Mouse (Mus musculus): ENCODE results near the gene Tln1. TPM values are rescaled to one million over a fixed set of nuclear protein-coding genes. Genes with fewer than 3 reads are reported as not detected.

Tln1 gene
- polyA plus RNA-seq, 1 experiment: 225 TPM

DNA sequence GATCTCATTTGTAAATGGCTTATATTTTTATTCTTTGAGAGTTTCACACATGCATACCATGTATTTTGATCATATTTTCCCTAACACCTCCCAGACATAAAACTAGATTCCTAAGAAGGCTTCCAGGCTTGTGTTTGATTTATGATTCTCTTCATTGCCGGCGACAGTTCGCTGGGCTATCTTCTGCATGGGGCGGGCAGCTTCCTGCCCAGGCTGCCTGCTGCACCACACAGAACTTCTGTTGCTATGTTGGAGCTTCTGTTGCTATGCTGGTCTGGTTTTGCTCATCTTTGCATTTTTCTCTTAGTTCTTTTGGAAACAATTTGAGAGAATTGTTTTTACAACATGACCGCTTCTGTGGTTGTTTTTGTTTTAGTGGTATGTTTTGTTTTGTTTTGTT is 29.1 kb upstream of the Tln1 start:
- H3ac ChIP-seq (ENCODE audit: control insufficient read depth, insufficient read length): no peak overlapping the region
- no peaks in the 10 kb centered on the region for H3K79me2 ChIP-seq (ENCODE audit: control insufficient read depth, insufficient read depth)
- H3K4me2 ChIP-seq (ENCODE audit: low read depth): no peak overlapping the region
- H3K4me3 ChIP-seq: no peak overlapping the region
- no peak for TF ChIP-seq POLR2AphosphoS2 (IDR thresholded peaks at IDR 0.05; ENCODE audit: insufficient read length, low read depth)
- TF ChIP-seq TCF12 (IDR thresholded peaks at IDR 0.05; ENCODE audit: insufficient read depth, poor library complexity, severe bottlenecking): no peak
- no peak for TF ChIP-seq USF1 (IDR thresholded peaks at IDR 0.05; ENCODE audit: low read depth)
- no peak for TF ChIP-seq POLR2A (IDR thresholded peaks at IDR 0.05; ENCODE audit: insufficient read length, low read depth)
- TF ChIP-seq TCF3 (IDR thresholded peaks at IDR 0.05; ENCODE audit: insufficient read length, low read depth): no peak
- no peak for TF ChIP-seq MYOD1 (IDR thresholded peaks at IDR 0.05; ENCODE audit: control insufficient read depth in 1 of 3, insufficient read length in 2 of 3, low read depth in 2 of 3)
- no peak for TF ChIP-seq SRF (IDR thresholded peaks at IDR 0.05; ENCODE audit: control insufficient read depth, insufficient read length, low read depth)
- no peak for TF ChIP-seq REST (IDR thresholded peaks at IDR 0.05; ENCODE audit: insufficient read depth, insufficient read length)
- no peak for TF ChIP-seq CEBPB (IDR thresholded peaks at IDR 0.05; ENCODE audit: insufficient read depth, poor library complexity, severe bottlenecking)
- TF ChIP-seq MYOG (IDR thresholded peaks at IDR 0.05; ENCODE audit: control insufficient read depth in 1 of 3, insufficient read depth in 1 of 3, insufficient read length in 2 of 3, low read depth in 2 of 3): no peak
- TF ChIP-seq MAX (IDR thresholded peaks at IDR 0.05; ENCODE audit: low read depth): no peak
- TF ChIP-seq E2F4 (IDR thresholded peaks at IDR 0.05; ENCODE audit: insufficient read depth): no peak
- H3K27me3 ChIP-seq (ENCODE audit: control insufficient read depth, insufficient read depth, insufficient read length): no peaks in the 10 kb centered on the region
- H3K36me3 ChIP-seq (ENCODE audit: control insufficient read depth, insufficient read depth): no peaks in the 10 kb centered on the region

DNA sequence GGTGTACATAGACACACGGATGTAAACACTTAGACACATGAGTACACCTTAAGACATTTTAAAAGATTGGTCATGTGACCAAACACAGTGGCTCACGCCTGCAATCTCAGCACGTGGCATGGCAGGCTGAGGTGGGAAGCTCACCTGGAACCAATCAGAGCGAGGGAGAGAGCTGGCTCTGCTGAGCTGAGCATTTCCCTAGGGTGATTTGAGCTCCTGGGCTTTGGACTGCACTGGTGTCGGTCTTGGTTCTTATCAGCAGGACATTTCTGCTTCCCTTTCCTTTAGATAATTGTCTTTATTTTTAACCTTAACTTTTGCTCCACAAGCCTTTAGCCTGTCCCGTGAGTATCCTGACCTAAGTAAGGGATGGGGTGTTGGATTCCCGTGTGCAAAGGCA is 25.2 kb upstream of the Tln1 start:
- no peaks in the 10 kb centered on the region for H3K27me3 ChIP-seq (ENCODE audit: control insufficient read depth, insufficient read depth, insufficient read length)
- TF ChIP-seq POLR2AphosphoS2 (IDR thresholded peaks at IDR 0.05; ENCODE audit: insufficient read length, low read depth) (peak; percentile 62), USF1 (IDR thresholded peaks at IDR 0.05; ENCODE audit: low read depth) (no peak)
- no peak overlapping the region for H3ac ChIP-seq (ENCODE audit: control insufficient read depth, insufficient read length)
- H3K36me3 ChIP-seq (ENCODE audit: control insufficient read depth, insufficient read depth): peaks cover 11% of the 10 kb centered on the region
- H3K4me2 ChIP-seq (ENCODE audit: low read depth): no peak overlapping the region
- no peak overlapping the region for H3K4me3 ChIP-seq
- no peaks in the 10 kb centered on the region for H3K79me2 ChIP-seq (ENCODE audit: control insufficient read depth, insufficient read depth)

DNA sequence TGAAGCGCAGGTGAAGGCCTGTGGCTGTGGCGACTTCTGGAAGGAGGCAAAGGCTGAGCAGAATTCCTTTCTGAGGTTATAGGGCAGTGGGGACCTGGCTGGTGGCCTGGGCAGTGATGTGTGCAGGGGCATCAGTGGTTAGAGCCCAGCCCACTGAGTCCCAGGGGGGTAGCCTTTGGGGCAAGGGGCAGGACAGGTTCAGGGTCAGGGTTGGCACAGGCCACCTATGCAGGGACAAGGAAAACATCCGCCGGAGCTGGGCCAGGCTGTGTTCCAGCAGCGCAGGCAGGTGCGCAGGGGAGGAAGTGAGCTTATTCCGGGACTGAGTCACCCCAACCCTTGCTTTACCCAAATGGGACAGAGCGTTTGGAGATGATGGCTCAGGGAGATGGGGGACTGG is 23.9 kb upstream of the Tln1 start:
- Histone ChIP-seq H3ac (ENCODE audit: control insufficient read depth, insufficient read length) (no peak overlapping the region), H3K79me2 (ENCODE audit: control insufficient read depth, insufficient read depth) (no peaks in the 10 kb centered on the region), H3K36me3 (ENCODE audit: control insufficient read depth, insufficient read depth) (peaks cover 16% of the 10 kb centered on the region), H3K27me3 (ENCODE audit: control insufficient read depth, insufficient read depth, insufficient read length) (no peaks in the 10 kb centered on the region), H3K4me3 (no peak overlapping the region), H3K4me2 (ENCODE audit: low read depth) (no peak overlapping the region)
- no peak for TF ChIP-seq POLR2A (IDR thresholded peaks at IDR 0.05; ENCODE audit: insufficient read length, low read depth)
- no peak for TF ChIP-seq SRF (IDR thresholded peaks at IDR 0.05; ENCODE audit: control insufficient read depth, insufficient read length, low read depth)
- TF ChIP-seq MYOD1 (IDR thresholded peaks at IDR 0.05; ENCODE audit: control insufficient read depth in 1 of 3, insufficient read length in 2 of 3, low read depth in 2 of 3): no peak
- TF ChIP-seq POLR2AphosphoS2 (IDR thresholded peaks at IDR 0.05; ENCODE audit: insufficient read length, low read depth): peak; percentile 55

DNA sequence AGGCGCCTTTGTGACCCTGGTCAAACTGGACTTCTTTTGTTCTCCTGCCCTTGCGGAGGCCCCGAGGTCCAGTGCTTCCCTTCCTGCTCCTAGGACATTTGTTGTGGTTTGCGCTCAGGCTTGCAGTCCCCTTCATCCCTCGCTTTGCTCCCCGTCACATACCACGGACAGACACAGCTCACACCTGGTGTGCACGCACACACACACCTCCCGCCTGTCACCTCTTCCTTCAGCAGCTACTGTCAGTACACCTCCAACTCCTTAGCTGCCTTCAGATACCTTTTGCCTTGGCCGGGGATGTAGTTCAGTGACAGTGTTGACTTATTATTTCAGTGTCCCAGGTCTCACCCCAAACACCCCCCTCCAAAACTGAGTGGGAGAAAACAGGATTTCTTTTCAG is 23.2 kb upstream of the Tln1 start:
- Histone ChIP-seq H3K27me3 (ENCODE audit: control insufficient read depth, insufficient read depth, insufficient read length) (no peaks in the 10 kb centered on the region), H3K79me2 (ENCODE audit: control insufficient read depth, insufficient read depth) (no peaks in the 10 kb centered on the region), H3K36me3 (ENCODE audit: control insufficient read depth, insufficient read depth) (peaks cover 20% of the 10 kb centered on the region), H3K4me3 (no peak overlapping the region), H3ac (ENCODE audit: control insufficient read depth, insufficient read length) (no peak overlapping the region), H3K4me2 (ENCODE audit: low read depth) (no peak overlapping the region)
- TF ChIP-seq E2F4 (IDR thresholded peaks at IDR 0.05; ENCODE audit: insufficient read depth) (no peak), POLR2AphosphoS2 (IDR thresholded peaks at IDR 0.05; ENCODE audit: insufficient read length, low read depth) (peak; percentile 52)

DNA sequence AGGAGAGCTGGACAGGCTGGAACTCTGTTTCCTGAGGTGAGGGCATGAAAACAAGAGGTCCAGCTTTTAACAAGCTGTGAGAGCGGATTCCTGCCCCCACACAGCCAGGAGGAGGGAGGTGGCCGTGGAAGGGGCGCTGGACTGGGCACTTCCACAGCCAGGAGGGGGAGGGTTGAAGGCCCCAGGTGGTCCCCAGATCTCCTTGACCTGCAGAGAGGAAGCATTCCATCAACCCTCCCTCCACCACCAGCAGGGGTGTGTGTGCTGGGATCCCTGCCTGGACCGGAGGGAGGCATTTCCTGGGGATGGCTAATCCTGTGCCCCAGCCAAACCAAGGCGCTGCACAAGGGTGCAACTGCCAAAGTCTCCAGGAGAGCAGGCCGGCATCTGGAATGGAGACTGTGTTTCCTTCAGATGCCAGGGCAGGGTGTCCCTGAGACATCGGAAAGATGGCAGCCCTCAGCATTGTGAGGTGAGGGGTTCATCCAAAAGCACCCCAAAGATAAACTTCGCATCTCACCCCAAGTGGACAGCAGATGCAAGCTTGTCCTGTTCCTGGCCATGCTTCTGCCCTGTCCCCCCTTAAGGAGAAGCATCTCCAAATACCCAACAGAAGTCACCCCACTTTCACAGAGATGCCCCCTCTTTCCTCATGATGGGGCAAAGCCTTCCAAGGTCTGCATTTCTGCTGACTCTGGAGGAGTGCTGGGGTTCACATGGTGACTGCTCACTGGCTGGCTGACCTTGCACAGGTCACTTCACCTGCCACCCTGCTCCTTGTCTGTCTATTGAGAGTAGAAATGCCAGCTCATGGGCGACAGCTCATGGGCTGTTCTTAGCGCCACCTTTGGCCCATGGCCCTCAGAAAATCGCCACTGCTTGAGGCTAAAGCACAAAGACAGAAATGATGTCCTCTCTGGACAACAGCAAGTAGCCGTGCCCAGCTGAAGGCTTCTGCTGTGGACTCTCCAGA is 22.2 kb upstream of the Tln1 start, which contains the start of gene Msmp:
TSS of gene Msmp (minus strand) at position 51 of the 973 bp plus-strand sequence.
- Histone ChIP-seq H3K27me3 (ENCODE audit: control insufficient read depth, insufficient read depth, insufficient read length) (no peaks in the 10 kb centered on the region), H3K4me3 (no peak within 1 kb of the TSS), H3K79me2 (ENCODE audit: control insufficient read depth, insufficient read depth) (no peaks in the 10 kb centered on the region), H3K36me3 (ENCODE audit: control insufficient read depth, insufficient read depth) (peaks cover 20% of the 10 kb centered on the region), H3ac (ENCODE audit: control insufficient read depth, insufficient read length) (no peak within 1 kb of the TSS), H3K4me2 (ENCODE audit: low read depth) (no peak within 1 kb of the TSS)
- TF ChIP-seq USF1 (IDR thresholded peaks at IDR 0.05; ENCODE audit: low read depth) (no peak), TCF12 (IDR thresholded peaks at IDR 0.05; ENCODE audit: insufficient read depth, poor library complexity, severe bottlenecking) (no peak), SRF (IDR thresholded peaks at IDR 0.05; ENCODE audit: control insufficient read depth, insufficient read length, low read depth) (no peak), MYOD1 (IDR thresholded peaks at IDR 0.05; ENCODE audit: control insufficient read depth in 1 of 3, insufficient read length in 2 of 3, low read depth in 2 of 3) (no peak), POLR2AphosphoS2 (IDR thresholded peaks at IDR 0.05; ENCODE audit: insufficient read length, low read depth) (no peak), MAX (IDR thresholded peaks at IDR 0.05; ENCODE audit: low read depth) (no peak), MYOG (IDR thresholded peaks at IDR 0.05; ENCODE audit: control insufficient read depth in 1 of 3, insufficient read depth in 1 of 3, insufficient read length in 2 of 3, low read depth in 2 of 3) (no peak), REST (IDR thresholded peaks at IDR 0.05; ENCODE audit: insufficient read depth, insufficient read length) (no peak), POLR2A (IDR thresholded peaks at IDR 0.05; ENCODE audit: insufficient read length, low read depth) (no peak), CEBPB (IDR thresholded peaks at IDR 0.05; ENCODE audit: insufficient read depth, poor library complexity, severe bottlenecking) (no peak)

Data from myocyte (in vitro differentiated cells).